Mouse (Mus musculus): Measurements from ENCODE around the gene Bmper.

GRCm38 (mm10) chr9:23300376-23300775 lies 77.5 kb downstream of the Bmper start:
- no peak for TF ChIP-seq CTCF (IDR thresholded peaks at IDR 0.05; ENCODE audit: low read depth, low read length)
- TF ChIP-seq POLR2A (IDR thresholded peaks at IDR 0.05; ENCODE audit: extremely low read depth, insufficient read depth, low read length), result no peak

Data from liver, adult 2 months (tissue).